Mouse (Mus musculus): ENCODE data around the gene Nek6. TPM values are rescaled to one million over a fixed set of nuclear protein-coding genes. Genes with fewer than 3 reads are reported as not detected.

The Nek6 gene
- polyA plus RNA-seq, 1 experiment: 25.6 TPM

GRCm38 (mm10) chr2:38476871-38477496 is 34.5 kb upstream of the Nek6 start:
- Histone ChIP-seq H3K4me2 (ENCODE audit: low read depth) (no peak overlapping the region), H3ac (ENCODE audit: control insufficient read depth, insufficient read length) (no peak overlapping the region), H3K27me3 (ENCODE audit: control insufficient read depth, insufficient read depth, insufficient read length) (peaks cover 7% of the 10 kb centered on the region), H3K79me2 (ENCODE audit: control insufficient read depth, insufficient read depth) (no peaks in the 10 kb centered on the region), H3K36me3 (ENCODE audit: control insufficient read depth, insufficient read depth) (no peaks in the 10 kb centered on the region), H3K4me3 (no peak overlapping the region)
- TF ChIP-seq CEBPB (IDR thresholded peaks at IDR 0.05; ENCODE audit: insufficient read depth, poor library complexity, severe bottlenecking): no peak
- TF ChIP-seq MYOG (IDR thresholded peaks at IDR 0.05; ENCODE audit: control insufficient read depth in 1 of 3, insufficient read depth in 1 of 3, insufficient read length in 2 of 3, low read depth in 2 of 3): no peak
- no peak for TF ChIP-seq POLR2AphosphoS2 (IDR thresholded peaks at IDR 0.05; ENCODE audit: insufficient read length, low read depth)
- no peak for TF ChIP-seq USF1 (IDR thresholded peaks at IDR 0.05; ENCODE audit: low read depth)
- TF ChIP-seq MYOD1 (IDR thresholded peaks at IDR 0.05; ENCODE audit: control insufficient read depth in 1 of 3, insufficient read length in 2 of 3, low read depth in 2 of 3): no peak
- no peak for TF ChIP-seq MAX (IDR thresholded peaks at IDR 0.05; ENCODE audit: low read depth)
- no peak for TF ChIP-seq TCF12 (IDR thresholded peaks at IDR 0.05; ENCODE audit: insufficient read depth, poor library complexity, severe bottlenecking)
- TF ChIP-seq REST (IDR thresholded peaks at IDR 0.05; ENCODE audit: insufficient read depth, insufficient read length): no peak
- no peak for TF ChIP-seq SRF (IDR thresholded peaks at IDR 0.05; ENCODE audit: control insufficient read depth, insufficient read length, low read depth)
- no peak for TF ChIP-seq POLR2A (IDR thresholded peaks at IDR 0.05; ENCODE audit: insufficient read length, low read depth)
- TF ChIP-seq E2F4 (IDR thresholded peaks at IDR 0.05; ENCODE audit: insufficient read depth): no peak
- TF ChIP-seq TCF3 (IDR thresholded peaks at IDR 0.05; ENCODE audit: insufficient read length, low read depth): no peak

- no peak for TF ChIP-seq MYOG (IDR thresholded peaks at IDR 0.05; ENCODE audit: control insufficient read depth in 1 of 3, insufficient read depth in 1 of 3, insufficient read length in 2 of 3, low read depth in 2 of 3)
- TF ChIP-seq REST (IDR thresholded peaks at IDR 0.05; ENCODE audit: insufficient read depth, insufficient read length): no peak
- no peak for TF ChIP-seq TCF12 (IDR thresholded peaks at IDR 0.05; ENCODE audit: insufficient read depth, poor library complexity, severe bottlenecking)
- TF ChIP-seq SRF (IDR thresholded peaks at IDR 0.05; ENCODE audit: control insufficient read depth, insufficient read length, low read depth): no peak
- TF ChIP-seq MAX (IDR thresholded peaks at IDR 0.05; ENCODE audit: low read depth): no peak
- no peak for TF ChIP-seq TCF3 (IDR thresholded peaks at IDR 0.05; ENCODE audit: insufficient read length, low read depth)
- Histone ChIP-seq H3ac (ENCODE audit: control insufficient read depth, insufficient read length) (no peak overlapping the region), H3K36me3 (ENCODE audit: control insufficient read depth, insufficient read depth) (no peaks in the 10 kb centered on the region), H3K27me3 (ENCODE audit: control insufficient read depth, insufficient read depth, insufficient read length) (peaks cover 7% of the 10 kb centered on the region), H3K79me2 (ENCODE audit: control insufficient read depth, insufficient read depth) (no peaks in the 10 kb centered on the region), H3K4me3 (no peak overlapping the region), H3K4me2 (ENCODE audit: low read depth) (no peak overlapping the region)
These were observed 34.0 kb upstream of the Nek6 start for GRCm38 (mm10) chr2:38477497-38477873.

GRCm38 (mm10) chr2:38478683-38479082 is 32.8 kb upstream of the Nek6 start:
- Histone ChIP-seq H3K36me3 (ENCODE audit: control insufficient read depth, insufficient read depth) (no peaks in the 10 kb centered on the region), H3K27me3 (ENCODE audit: control insufficient read depth, insufficient read depth, insufficient read length) (peaks cover 7% of the 10 kb centered on the region), H3K4me3 (no peak overlapping the region), H3ac (ENCODE audit: control insufficient read depth, insufficient read length) (no peak overlapping the region), H3K79me2 (ENCODE audit: control insufficient read depth, insufficient read depth) (no peaks in the 10 kb centered on the region), H3K4me2 (ENCODE audit: low read depth) (no peak overlapping the region)
- no peak for TF ChIP-seq TCF12 (IDR thresholded peaks at IDR 0.05; ENCODE audit: insufficient read depth, poor library complexity, severe bottlenecking)
- TF ChIP-seq E2F4 (IDR thresholded peaks at IDR 0.05; ENCODE audit: insufficient read depth): no peak
- TF ChIP-seq CEBPB (IDR thresholded peaks at IDR 0.05; ENCODE audit: insufficient read depth, poor library complexity, severe bottlenecking): no peak
- no peak for TF ChIP-seq MYOG (IDR thresholded peaks at IDR 0.05; ENCODE audit: control insufficient read depth in 1 of 3, insufficient read depth in 1 of 3, insufficient read length in 2 of 3, low read depth in 2 of 3)
- TF ChIP-seq SRF (IDR thresholded peaks at IDR 0.05; ENCODE audit: control insufficient read depth, insufficient read length, low read depth): no peak
- no peak for TF ChIP-seq REST (IDR thresholded peaks at IDR 0.05; ENCODE audit: insufficient read depth, insufficient read length)
- TF ChIP-seq MAX (IDR thresholded peaks at IDR 0.05; ENCODE audit: low read depth): no peak
- no peak for TF ChIP-seq POLR2AphosphoS2 (IDR thresholded peaks at IDR 0.05; ENCODE audit: insufficient read length, low read depth)
- TF ChIP-seq USF1 (IDR thresholded peaks at IDR 0.05; ENCODE audit: low read depth): no peak
- no peak for TF ChIP-seq POLR2A (IDR thresholded peaks at IDR 0.05; ENCODE audit: insufficient read length, low read depth)
- TF ChIP-seq TCF3 (IDR thresholded peaks at IDR 0.05; ENCODE audit: insufficient read length, low read depth): no peak

GRCm38 (mm10) chr2:38479541-38479940 is 31.9 kb upstream of the Nek6 start:
- TF ChIP-seq MYOG (IDR thresholded peaks at IDR 0.05; ENCODE audit: control insufficient read depth in 1 of 3, insufficient read depth in 1 of 3, insufficient read length in 2 of 3, low read depth in 2 of 3) (no peak), SRF (IDR thresholded peaks at IDR 0.05; ENCODE audit: control insufficient read depth, insufficient read length, low read depth) (no peak), MYOD1 (IDR thresholded peaks at IDR 0.05; ENCODE audit: control insufficient read depth in 1 of 3, insufficient read length in 2 of 3, low read depth in 2 of 3) (no peak), MAX (IDR thresholded peaks at IDR 0.05; ENCODE audit: low read depth) (no peak), E2F4 (IDR thresholded peaks at IDR 0.05; ENCODE audit: insufficient read depth) (no peak), USF1 (IDR thresholded peaks at IDR 0.05; ENCODE audit: low read depth) (no peak), TCF3 (IDR thresholded peaks at IDR 0.05; ENCODE audit: insufficient read length, low read depth) (no peak), POLR2A (IDR thresholded peaks at IDR 0.05; ENCODE audit: insufficient read length, low read depth) (no peak), POLR2AphosphoS2 (IDR thresholded peaks at IDR 0.05; ENCODE audit: insufficient read length, low read depth) (no peak), TCF12 (IDR thresholded peaks at IDR 0.05; ENCODE audit: insufficient read depth, poor library complexity, severe bottlenecking) (no peak), REST (IDR thresholded peaks at IDR 0.05; ENCODE audit: insufficient read depth, insufficient read length) (no peak), CEBPB (IDR thresholded peaks at IDR 0.05; ENCODE audit: insufficient read depth, poor library complexity, severe bottlenecking) (no peak)
- Histone ChIP-seq H3K36me3 (ENCODE audit: control insufficient read depth, insufficient read depth) (no peaks in the 10 kb centered on the region), H3K4me2 (ENCODE audit: low read depth) (no peak overlapping the region), H3K4me3 (no peak overlapping the region), H3ac (ENCODE audit: control insufficient read depth, insufficient read length) (no peak overlapping the region), H3K79me2 (ENCODE audit: control insufficient read depth, insufficient read depth) (no peaks in the 10 kb centered on the region), H3K27me3 (ENCODE audit: control insufficient read depth, insufficient read depth, insufficient read length) (peaks cover 7% of the 10 kb centered on the region)

All from myocyte (in vitro differentiated cells).